Mouse (Mus musculus): ENCODE measurements around the gene Tent5b. TPM values are rescaled to one million over a fixed set of nuclear protein-coding genes. Genes with fewer than 3 reads are reported as not detected.

Tent5b gene
- polyA plus RNA-seq, 1 experiment from 2014 or later = 1.0 TPM

GRCm38 (mm10) chr4:133493895-133494294 is 14.0 kb downstream of the Tent5b start:
- H3K27me3 ChIP-seq (ENCODE audit: control insufficient read depth, insufficient read depth, low read length) = peaks cover 42% of the 10 kb centered on the region
- H3K36me3 ChIP-seq (ENCODE audit: control insufficient read depth, insufficient read depth) = no peaks in the 10 kb centered on the region
- no peaks in the 10 kb centered on the region for H3K9me3 ChIP-seq (replicated peaks; ENCODE audit: control insufficient read depth, low read length)
- peak overlapping the region; percentile 83 for H3K4me2 ChIP-seq (ENCODE audit: low read depth, low read length)
- peak overlapping the region; percentile 49; the same call in 1 of the 2 replicates for H3K9ac ChIP-seq (ENCODE audit: low read length)
- H3K27ac ChIP-seq (ENCODE audit: low read length) = no peak overlapping the region
- ATAC-seq (replicated peaks; ENCODE audit: extremely low read depth, insufficient read depth, low FRiP score) = no peak
- WGBS = 13% methylated on average over 10 of the region's 12 CpGs
- peaks cover 51% of the 10 kb centered on the region for H3K4me1 ChIP-seq (ENCODE audit: control insufficient read depth, insufficient read depth, low read length)
- peak overlapping the region; percentile 49 for H3K4me3 ChIP-seq (ENCODE audit: low read length)

GRCm38 (mm10) chr4:133494432-133494831 is 14.5 kb downstream of the Tent5b start:
- peak overlapping the region; percentile 49; the same call in 1 of the 2 replicates for H3K9ac ChIP-seq (ENCODE audit: low read length)
- peaks cover 48% of the 10 kb centered on the region for H3K4me1 ChIP-seq (ENCODE audit: control insufficient read depth, insufficient read depth, low read length)
- peak overlapping the region; percentile 83 for H3K4me2 ChIP-seq (ENCODE audit: low read depth, low read length)
- no peaks in the 10 kb centered on the region for H3K36me3 ChIP-seq (ENCODE audit: control insufficient read depth, insufficient read depth)
- H3K27ac ChIP-seq (ENCODE audit: low read length) = peak overlapping the region; percentile 50
- H3K4me3 ChIP-seq (ENCODE audit: low read length) = peak overlapping the region; percentile 49
- ATAC-seq (replicated peaks; ENCODE audit: extremely low read depth, insufficient read depth, low FRiP score) = peak; percentile 47; the same call in 1 of the 2 replicates
- peaks cover 47% of the 10 kb centered on the region for H3K27me3 ChIP-seq (ENCODE audit: control insufficient read depth, insufficient read depth, low read length)
- H3K9me3 ChIP-seq (replicated peaks; ENCODE audit: control insufficient read depth, low read length) = no peaks in the 10 kb centered on the region
- WGBS = 1% methylated on average over 12 of the region's 12 CpGs

GRCm38 (mm10) chr4:133494867-133495266 is 14.9 kb downstream of the Tent5b start:
- H3K4me2 ChIP-seq (ENCODE audit: low read depth, low read length) = peak overlapping the region; percentile 83; the same call in 1 of the 2 replicates
- H3K9me3 ChIP-seq (replicated peaks; ENCODE audit: control insufficient read depth, low read length) = no peaks in the 10 kb centered on the region
- H3K27me3 ChIP-seq (ENCODE audit: control insufficient read depth, insufficient read depth, low read length) = peaks cover 52% of the 10 kb centered on the region
- H3K4me1 ChIP-seq (ENCODE audit: control insufficient read depth, insufficient read depth, low read length) = peaks cover 44% of the 10 kb centered on the region
- H3K27ac ChIP-seq (ENCODE audit: low read length) = no peak overlapping the region
- 60% methylated on average over 4 of the region's 4 CpGs for WGBS
- H3K36me3 ChIP-seq (ENCODE audit: control insufficient read depth, insufficient read depth) = no peaks in the 10 kb centered on the region
- H3K4me3 ChIP-seq (ENCODE audit: low read length) = no peak overlapping the region
- no peak for ATAC-seq (replicated peaks; ENCODE audit: extremely low read depth, insufficient read depth, low FRiP score)
- H3K9ac ChIP-seq (ENCODE audit: low read length) = no peak overlapping the region

- no peak for ATAC-seq (replicated peaks; ENCODE audit: extremely low read depth, insufficient read depth, low FRiP score)
- peaks cover 59% of the 10 kb centered on the region for H3K27me3 ChIP-seq (ENCODE audit: control insufficient read depth, insufficient read depth, low read length)
- H3K27ac ChIP-seq (ENCODE audit: low read length) = no peak overlapping the region
- 30% methylated on average over 7 of the region's 7 CpGs for WGBS
- H3K4me2 ChIP-seq (ENCODE audit: low read depth, low read length) = no peak overlapping the region
- H3K4me1 ChIP-seq (ENCODE audit: control insufficient read depth, insufficient read depth, low read length) = peaks cover 42% of the 10 kb centered on the region
- no peaks in the 10 kb centered on the region for H3K36me3 ChIP-seq (ENCODE audit: control insufficient read depth, insufficient read depth)
- no peaks in the 10 kb centered on the region for H3K9me3 ChIP-seq (replicated peaks; ENCODE audit: control insufficient read depth, low read length)
- H3K9ac ChIP-seq (ENCODE audit: low read length) = no peak overlapping the region
- H3K4me3 ChIP-seq (ENCODE audit: low read length) = no peak overlapping the region
Measured at GRCm38 (mm10) chr4:133495711-133496110, 15.8 kb downstream of the Tent5b start.

- Histone ChIP-seq H3K4me3 (ENCODE audit: low read length) (no peak overlapping the region), H3K9ac (ENCODE audit: low read length) (no peak overlapping the region), H3K27ac (ENCODE audit: low read length) (no peak overlapping the region), H3K27me3 (ENCODE audit: control insufficient read depth, insufficient read depth, low read length) (peaks cover 67% of the 10 kb centered on the region), H3K9me3 (replicated peaks; ENCODE audit: control insufficient read depth, low read length) (no peaks in the 10 kb centered on the region), H3K4me1 (ENCODE audit: control insufficient read depth, insufficient read depth, low read length) (peaks cover 30% of the 10 kb centered on the region), H3K36me3 (ENCODE audit: control insufficient read depth, insufficient read depth) (no peaks in the 10 kb centered on the region), H3K4me2 (ENCODE audit: low read depth, low read length) (no peak overlapping the region)
- 36% methylated on average over 6 of the region's 6 CpGs for WGBS
- no peak for ATAC-seq (replicated peaks; ENCODE audit: extremely low read depth, insufficient read depth, low FRiP score)
Measured at GRCm38 (mm10) chr4:133496738-133497445, 17.0 kb downstream of the Tent5b start.

- ATAC-seq (replicated peaks; ENCODE audit: extremely low read depth, insufficient read depth, low FRiP score) = peak; percentile 14
- 1% methylated on average over 62 of the region's 70 CpGs for WGBS
- H3K9me3 ChIP-seq (replicated peaks; ENCODE audit: control insufficient read depth, low read length) = no peaks in the 10 kb centered on the region
Measured at GRCm38 (mm10) chr4:133497461-133498159, 17.7 kb downstream of the Tent5b start.

GRCm38 (mm10) chr4:133498160-133498724 is 18.3 kb downstream of the Tent5b start, which contains the start of gene Trnp1:
Gene Trnp1, minus strand, starts transcription at chr4:133498550.
- ATAC-seq (replicated peaks; ENCODE audit: extremely low read depth, insufficient read depth, low FRiP score) = peak; percentile 63
- Histone ChIP-seq H3K4me1 (ENCODE audit: control insufficient read depth, insufficient read depth, low read length) (peaks cover 25% of the 10 kb centered on the region), H3K27ac (ENCODE audit: low read length) (no peak within 1 kb of the TSS), H3K9me3 (replicated peaks; ENCODE audit: control insufficient read depth, low read length) (no peaks in the 10 kb centered on the region), H3K9ac (ENCODE audit: low read length) (peak within 1 kb of the TSS; percentile 71), H3K27me3 (ENCODE audit: control insufficient read depth, insufficient read depth, low read length) (peaks cover 75% of the 10 kb centered on the region), H3K4me3 (ENCODE audit: low read length) (peak within 1 kb of the TSS; percentile 69), H3K4me2 (ENCODE audit: low read depth, low read length) (peak within 1 kb of the TSS; percentile 99), H3K36me3 (ENCODE audit: control insufficient read depth, insufficient read depth) (no peaks in the 10 kb centered on the region)
- WGBS = 1% methylated on average over 47 of the region's 53 CpGs

More at GRCm38 (mm10) chr4:133497461-133498159, 17.7 kb downstream of the Tent5b start:
- Histone ChIP-seq H3K4me3 (ENCODE audit: low read length) (peak overlapping the region; percentile 69), H3K27me3 (ENCODE audit: control insufficient read depth, insufficient read depth, low read length) (peaks cover 70% of the 10 kb centered on the region), H3K36me3 (ENCODE audit: control insufficient read depth, insufficient read depth) (no peaks in the 10 kb centered on the region), H3K9ac (ENCODE audit: low read length) (peak overlapping the region; percentile 71), H3K4me2 (ENCODE audit: low read depth, low read length) (peak overlapping the region; percentile 99), H3K27ac (ENCODE audit: low read length) (no peak overlapping the region), H3K4me1 (ENCODE audit: control insufficient read depth, insufficient read depth, low read length) (peaks cover 25% of the 10 kb centered on the region)

- H3K4me2 ChIP-seq (ENCODE audit: low read depth, low read length) = no peak overlapping the region
- H3K27ac ChIP-seq (ENCODE audit: low read length) = no peak overlapping the region
- 48% methylated on average over 7 of the region's 7 CpGs for WGBS
- no peak for ATAC-seq (replicated peaks; ENCODE audit: extremely low read depth, insufficient read depth, low FRiP score)
- H3K36me3 ChIP-seq (ENCODE audit: control insufficient read depth, insufficient read depth) = no peaks in the 10 kb centered on the region
- H3K27me3 ChIP-seq (ENCODE audit: control insufficient read depth, insufficient read depth, low read length) = peaks cover 67% of the 10 kb centered on the region
- no peak overlapping the region for H3K4me3 ChIP-seq (ENCODE audit: low read length)
- peaks cover 14% of the 10 kb centered on the region for H3K4me1 ChIP-seq (ENCODE audit: control insufficient read depth, insufficient read depth, low read length)
- H3K9ac ChIP-seq (ENCODE audit: low read length) = no peak overlapping the region
- no peaks in the 10 kb centered on the region for H3K9me3 ChIP-seq (replicated peaks; ENCODE audit: control insufficient read depth, low read length)
Measured at GRCm38 (mm10) chr4:133501514-133501913, 21.6 kb downstream of the Tent5b start.

- Histone ChIP-seq H3K9me3 (replicated peaks; ENCODE audit: control insufficient read depth, low read length) (no peaks in the 10 kb centered on the region), H3K27ac (ENCODE audit: low read length) (no peak overlapping the region), H3K4me1 (ENCODE audit: control insufficient read depth, insufficient read depth, low read length) (no peaks in the 10 kb centered on the region), H3K4me2 (ENCODE audit: low read depth, low read length) (no peak overlapping the region), H3K4me3 (ENCODE audit: low read length) (no peak overlapping the region), H3K9ac (ENCODE audit: low read length) (no peak overlapping the region), H3K27me3 (ENCODE audit: control insufficient read depth, insufficient read depth, low read length) (peaks cover 46% of the 10 kb centered on the region), H3K36me3 (ENCODE audit: control insufficient read depth, insufficient read depth) (no peaks in the 10 kb centered on the region)
- no peak for ATAC-seq (replicated peaks; ENCODE audit: extremely low read depth, insufficient read depth, low FRiP score)
- 30% methylated on average over 5 of the region's 5 CpGs for WGBS
Measured at GRCm38 (mm10) chr4:133504300-133504699, 24.4 kb downstream of the Tent5b start.
